Mouse (Mus musculus) small intestine, adult 2 months (tissue): ENCODE data around the gene Fam207a.

ENCODE experiments used
- CTCF ChIP-seq: fragments of 200-500 bp; IDR thresholded peaks from 2 replicates; pipeline ENCODE4 v1.5.1; 2012; ENCODE audit warnings: low read depth, mild to moderate bottlenecking, control low read depth, inconsistent platforms, low read length, moderate library complexity, mixed read lengths; ENCODE audit not compliant: insufficient replicate concordance, insufficient read length; ENCODE audit errors: extremely low read depth
- POLR2A ChIP-seq: fragments of 200-500 bp; IDR thresholded peaks from 2 replicates; pipeline ENCODE4 v1.6.1; 2012; ENCODE audit warnings: low read depth, mild to moderate bottlenecking, control low read depth, inconsistent platforms, low read length, moderate library complexity

- TF ChIP-seq POLR2A (no peak), CTCF (no peak)
These were observed 21.1 kb upstream of the Fam207a start for GRCm38 (mm10) chr10:77536727-77537126.
